Mouse (Mus musculus) mammary gland, adult 2 months (tissue): ENCODE measurements around the gene Nudt12. TPM values are rescaled to one million over a fixed set of nuclear protein-coding genes. Genes with fewer than 3 reads are reported as not detected.

Experiments used
- polyA plus RNA-seq: library from polyadenylated mRNA; depleted of rRNA; stranded (reverse); fragments of >200 nt; gene quantifications from 2 replicates; pipeline ENCODE4 v1.2.3, GENCODE M21; 2012; ENCODE audit warnings: low replicate concordance; rRNA removed

The Nudt12 gene
- 2.6 and 10.7 TPM in 2 replicates for polyA plus RNA-seq

DNA sequence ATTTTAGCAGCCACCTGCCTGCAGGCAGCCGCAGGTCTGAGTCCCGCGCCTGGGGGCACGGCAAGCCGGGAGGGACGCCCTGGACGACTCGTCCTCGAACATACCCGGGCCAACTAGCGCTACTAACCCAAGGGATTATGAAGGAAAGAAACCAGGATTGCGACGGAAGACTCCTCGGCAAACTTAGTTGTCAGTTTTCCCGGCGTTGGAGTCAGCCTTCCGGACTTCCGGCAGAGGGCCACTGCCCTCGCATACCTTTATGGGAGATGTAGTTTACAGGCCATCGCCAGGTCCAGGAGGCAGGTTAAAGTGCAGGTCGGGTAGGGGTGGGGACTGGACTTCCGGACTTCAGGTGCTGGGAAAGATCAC, at the start of gene Nudt12:
Nudt12 (minus strand) TSS at position 282 of the 369 bp plus-strand sequence.

DNA sequence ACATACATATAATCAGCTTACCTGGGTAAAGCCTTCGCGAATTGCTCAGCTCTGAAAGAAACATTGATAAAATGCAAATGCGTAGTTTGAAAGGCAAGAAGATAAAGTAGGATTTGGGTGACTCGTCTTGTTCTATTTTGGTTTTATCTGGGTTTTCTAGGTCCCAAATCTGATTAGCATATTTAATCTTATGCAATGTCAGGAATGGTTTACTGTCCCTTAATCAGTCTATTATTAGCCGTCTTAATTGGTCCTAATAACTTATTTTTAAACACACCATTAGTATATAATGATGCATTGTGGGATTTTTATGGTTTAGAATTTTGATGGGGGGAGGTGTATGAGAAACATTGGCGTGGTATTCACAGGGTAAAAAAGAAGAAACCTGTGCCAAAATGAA, 21.9 kb downstream of the Nudt12 start, which contains the start of gene Pdzph1:
Pdzph1 (minus strand) TSS at position 101 of the 400 bp plus-strand sequence.

Other genes with a start within 250 kb of the Nudt12 start
- 0.49 TPM in 1 of 2 replicates, not detected in the other for gene Pdzph1, start 22.0 kb downstream of the Nudt12 start, polyA plus RNA-seq